In genomic region chr6:38874565-38875257, GRCm38 (mm10) we compare ENCODE assay signal across 8 mouse cellular contexts. TPM values are rescaled to one million over a fixed set of nuclear protein-coding genes. Genes with fewer than 3 reads are reported as not detected.
A peak's percentile ranks its signal among the peaks of the same experiment; 100 is the strongest.
DNase-seq lines count a peak whose midpoint lies in the region; ATAC-seq and TF ChIP-seq lines count a peak whose summit lies in the region.

No protein-coding gene starts in this region.

- peak overlapping the region; percentile 63 for H3K4me2 ChIP-seq in embryonic facial prominence, embryonic 14.5 days (ENCODE audit: low read depth, low read length)
- peak overlapping the region; percentile 73 for H3K4me2 ChIP-seq in hindbrain, embryonic 13.5 days
- H3K4me2 ChIP-seq in liver, embryonic 14.5 days (ENCODE audit: low read depth), result peak overlapping the region; percentile 90

- DNase-seq in adrenal gland, adult 2 months, result peak; percentile 37
- no peak for DNase-seq in adrenal gland, postnatal 4 days (ENCODE audit: low spot score in 2 of 2)
- DNase-seq in embryonic facial prominence, embryonic 14.5 days (ENCODE audit: low spot score), result peak; percentile 54
- peak in 1 of 3 experiments; percentile 64 for DNase-seq in liver, embryonic 14.5 days (ENCODE audit: low read depth in 3 of 3, low spot score in 3 of 3)
- DNase-seq in layer of hippocampus, adult 8-10 months (ENCODE audit: low spot score in 2 of 2), result no peak

- peak overlapping the region; percentile 94 for H3K4me3 ChIP-seq in E14TG2a.4 (replicated peaks; ENCODE audit: low read length)
- peak overlapping the region; percentile 88 for H3K4me3 ChIP-seq in embryonic facial prominence, embryonic 14.5 days (ENCODE audit: low read depth, low read length)
- peak overlapping the region; percentile 99 for H3K4me3 ChIP-seq in hindbrain, embryonic 13.5 days
- H3K4me3 ChIP-seq in liver, embryonic 14.5 days (ENCODE audit: insufficient read depth in 1 of 2, low read depth in 2 of 2, low read length in 2 of 2), result peak overlapping the region; percentile 86 to 94

- H3K27me3 ChIP-seq in E14TG2a.4 (ENCODE audit: insufficient read depth, low read length), result peaks cover 44% of the 10 kb centered on the region
- no peaks in the 10 kb centered on the region for H3K27me3 ChIP-seq in embryonic facial prominence, embryonic 14.5 days (replicated peaks; ENCODE audit: control insufficient read depth, insufficient read depth, low read length)
- 0 out of 2 replicates have a peak, but pooled peaks cover 7% of the 10 kb centered on the region for H3K27me3 ChIP-seq in hindbrain, embryonic 13.5 days
- H3K27me3 ChIP-seq in liver, embryonic 14.5 days (ENCODE audit: control insufficient read depth, insufficient read depth, low read length), result no peaks in the 10 kb centered on the region; the same call in 1 of the 2 replicates

- peaks cover 31% of the 10 kb centered on the region for H3K4me1 ChIP-seq in E14TG2a.4 (replicated peaks; ENCODE audit: low read depth, low read length)
- no peaks in the 10 kb centered on the region; the same call in 1 of the 2 replicates for H3K4me1 ChIP-seq in embryonic facial prominence, embryonic 14.5 days (ENCODE audit: control insufficient read depth, insufficient read depth, low read length)
- H3K4me1 ChIP-seq in hindbrain, embryonic 13.5 days (replicated peaks), result peaks cover 46% of the 10 kb centered on the region
- H3K4me1 ChIP-seq in liver, embryonic 14.5 days (replicated peaks; ENCODE audit: control insufficient read depth in 2 of 2, insufficient read depth in 2 of 2, low read length in 1 of 2), result peaks cover 33 to 39% of the 10 kb centered on the region in 2 experiments

- no peaks in the 10 kb centered on the region for H3K9me3 ChIP-seq in E14TG2a.4 (ENCODE audit: low read length)
- no peaks in the 10 kb centered on the region for H3K9me3 ChIP-seq in embryonic facial prominence, embryonic 14.5 days (ENCODE audit: control insufficient read depth, low read length)
- H3K9me3 ChIP-seq in hindbrain, embryonic 13.5 days, result no peaks in the 10 kb centered on the region
- H3K9me3 ChIP-seq in liver, embryonic 14.5 days (ENCODE audit: control insufficient read depth, low read length), result no peaks in the 10 kb centered on the region

- WGBS in embryonic facial prominence, embryonic 14.5 days, result under 1% methylated on average over 23 of the region's 23 CpGs
- WGBS in hindbrain, embryonic 13.5 days, result under 1% methylated on average over 23 of the region's 23 CpGs
- WGBS in liver, embryonic 14.5 days (ENCODE audit: insufficient replicate concordance), result under 1% methylated on average over 23 of the region's 23 CpGs

- H3K36me3 ChIP-seq in E14TG2a.4 (ENCODE audit: insufficient read depth, low read length), result no peaks in the 10 kb centered on the region
- H3K36me3 ChIP-seq in embryonic facial prominence, embryonic 14.5 days (ENCODE audit: control insufficient read depth, insufficient read depth, low read length), result no peaks in the 10 kb centered on the region
- H3K36me3 ChIP-seq in hindbrain, embryonic 13.5 days, result 0 out of 2 replicates have a peak, but pooled peaks cover 3% of the 10 kb centered on the region
- H3K36me3 ChIP-seq in liver, embryonic 14.5 days (replicated peaks; ENCODE audit: control insufficient read depth, insufficient read depth, low read depth), result peaks cover 29% of the 10 kb centered on the region

- peak overlapping the region; percentile 98 for H3K9ac ChIP-seq in embryonic facial prominence, embryonic 14.5 days (ENCODE audit: low read depth, low read length)
- H3K9ac ChIP-seq in hindbrain, embryonic 13.5 days, result peak overlapping the region; percentile 100
- peak overlapping the region; percentile 100 for H3K9ac ChIP-seq in liver, embryonic 14.5 days (replicated peaks)

- TF ChIP-seq EP300 in liver, embryonic 14.5 days (IDR thresholded peaks at IDR 0.05; ENCODE audit: low read depth), result peak; percentile 6; the same call in 1 of the 2 replicates

- H3K27ac ChIP-seq in embryonic facial prominence, embryonic 14.5 days (replicated peaks; ENCODE audit: low read depth, low read length), result peak overlapping the region; percentile 92
- peak overlapping the region; percentile 98 for H3K27ac ChIP-seq in hindbrain, embryonic 13.5 days
- peak overlapping the region; percentile 94 for H3K27ac ChIP-seq in liver, embryonic 14.5 days

- TF ChIP-seq CTCF in E14TG2a.4 (conservative IDR thresholded peaks at IDR 0.05; ENCODE audit: low read length), result no peak
- no peak for TF ChIP-seq CTCF in liver, embryonic 14.5 days (IDR thresholded peaks at IDR 0.05; ENCODE audit: low read depth)

- no peak for ATAC-seq in embryonic facial prominence, embryonic 14.5 days (ENCODE audit: low read depth)
- 0 out of 2 replicates have a peak, but pooled peaks have one; percentile 2 for ATAC-seq in hindbrain, embryonic 13.5 days (ENCODE audit: low FRiP score)
- ATAC-seq in liver, embryonic 14.5 days (ENCODE audit: insufficient read depth), result no peak
- ATAC-seq in neutrophil, adult 5-6 weeks (ENCODE audit: extremely low read depth, insufficient number of reproducible peaks, low FRiP score, poor library complexity, severe bottlenecking), result 0 out of 2 replicates have a peak, but pooled peaks have one; percentile 6

RNA-seq across cellular contexts. Expression of gene Tbxas1, which starts 0.5 kb away (rescaled TPM):
- total RNA-seq in adrenal gland, adult 2 months (2021), result 1 to 10 TPM; 7.5 to 8.5 TPM
- 3.3 and 4.0 TPM in 2 replicates for polyA plus RNA-seq in adrenal gland, adult 2 months (2012; rRNA removed)
- 1 to 10 TPM; 4.4 to 4.6 TPM for total RNA-seq in adrenal gland, postnatal 4 days (2021)
- polyA plus RNA-seq in embryonic facial prominence, embryonic 14.5 days (2014; fragmentation: Nextera tagmentation; extraction: Ambion mirVana), result 2.4 and 4.2 TPM in 2 replicates
- polyA plus RNA-seq in hindbrain, embryonic 13.5 days (2015; fragmentation: Nextera tagmentation; extraction: Ambion mirVana), result 2.6 and 2.7 TPM in 2 replicates
- polyA plus RNA-seq in liver, embryonic 14.5 days (2012; rRNA removed), result 4.5 and 5.1 TPM in 2 replicates
- 6.3 and 8.4 TPM in 2 replicates for polyA plus RNA-seq in liver, embryonic 14.5 days (2014; fragmentation: Nextera tagmentation; extraction: Ambion mirVana)
- 22.3 TPM in 2 replicates for total RNA-seq in neutrophil, adult 5-6 weeks (2017)
- 10 to 100 TPM in 2 of 4 experiments, 1 to 10 TPM in 2; 2.1 to 16.8 (median 7.6) TPM for total RNA-seq in layer of hippocampus, adult 8-10 months (2022)

RNA-seq across cellular contexts. Expression of gene Hipk2, which starts 1.3 kb away (rescaled TPM):
- total RNA-seq in adrenal gland, adult 2 months (2021), result 100 to 1,000 TPM in 1 of 2 experiments, 10 to 100 TPM in 1; 98.6 to 163 TPM
- polyA plus RNA-seq in adrenal gland, adult 2 months (2012; rRNA removed), result 85.1 and 97.1 TPM in 2 replicates
- total RNA-seq in adrenal gland, postnatal 4 days (2021), result 100 to 1,000 TPM in 1 of 2 experiments, 10 to 100 TPM in 1; 97.4 to 117 TPM
- polyA plus RNA-seq in embryonic facial prominence, embryonic 14.5 days (2014; fragmentation: Nextera tagmentation; extraction: Ambion mirVana), result 9.3 and 10.7 TPM in 2 replicates
- 39.6 and 42.1 TPM in 2 replicates for polyA plus RNA-seq in hindbrain, embryonic 13.5 days (2015; fragmentation: Nextera tagmentation; extraction: Ambion mirVana)
- 10.7 and 12.3 TPM in 2 replicates for polyA plus RNA-seq in liver, embryonic 14.5 days (2012; rRNA removed)
- polyA plus RNA-seq in liver, embryonic 14.5 days (2014; fragmentation: Nextera tagmentation; extraction: Ambion mirVana), result 13.0 and 15.5 TPM in 2 replicates
- total RNA-seq in neutrophil, adult 5-6 weeks (2017), result 12.3 and 17.6 TPM in 2 replicates
- 10 to 100 TPM; 64.8 to 69.9 (median 67.6) TPM for total RNA-seq in layer of hippocampus, adult 8-10 months (2022)

Comparison
In these comparisons a context has a peak if more than half of its experiments do, and no peak if none do; other contexts are left out.
1. DNase-seq: peak in adrenal gland, adult 2 months (single experiment) and embryonic facial prominence, embryonic 14.5 days (single experiment); none in adrenal gland, postnatal 4 days (0 of 2) and layer of hippocampus, adult 8-10 months (0 of 2).
2. ATAC-seq: peak in hindbrain, embryonic 13.5 days (single experiment) and neutrophil, adult 5-6 weeks (single experiment); none in embryonic facial prominence, embryonic 14.5 days (single experiment) and liver, embryonic 14.5 days (single experiment).
3. Peak in every context shown above with its lines, with median percentiles within 50 percentile points of each other: H3K4me3 ChIP-seq, H3K27ac ChIP-seq, H3K4me2 ChIP-seq and H3K9ac ChIP-seq.